ENCODE assay signal across 8 mouse cellular contexts in genomic region chr17:43265178-43265837, GRCm38 (mm10). TPM values are rescaled to one million over a fixed set of nuclear protein-coding genes. Genes with fewer than 3 reads are reported as not detected.
A peak's percentile ranks its signal among the peaks of the same experiment; 100 is the strongest.
DNase-seq lines count a peak whose midpoint lies in the region; ATAC-seq and TF ChIP-seq lines count a peak whose summit lies in the region.

No protein-coding gene starts in this region.

- peak; percentile 18 for DNase-seq in MN1 (ENCODE audit: low spot score)
- DNase-seq in cerebellum, adult 18-20 months, result peak; percentile 63 to 79
- peak; percentile 94 for DNase-seq in forebrain, postnatal 0 days
- DNase-seq in hindbrain, embryonic 14.5 days (ENCODE audit: low spot score), result peak; percentile 97
- DNase-seq in layer of hippocampus, postnatal 36 days, result peak; percentile 66 to 70
- peak; percentile 88 for DNase-seq in lung, postnatal 36 days
- peak; percentile 90 for DNase-seq in retina, postnatal 1 day
- DNase-seq in thymus, postnatal 4 days, result peak; percentile 83

- H3K36me3 ChIP-seq in forebrain, postnatal 0 days (ENCODE audit: insufficient read depth), result no peaks in the 10 kb centered on the region
- H3K36me3 ChIP-seq in hindbrain, embryonic 14.5 days (replicated peaks; ENCODE audit: control insufficient read depth, insufficient read depth), result no peaks in the 10 kb centered on the region

- ATAC-seq in forebrain, postnatal 0 days, result peak; percentile 90
- ATAC-seq in hindbrain, embryonic 14.5 days (ENCODE audit: low FRiP score), result peak; percentile 89

- TF ChIP-seq CTCF in forebrain, postnatal 0 days (IDR thresholded peaks at IDR 0.05; ENCODE audit: low read depth), result peak; percentile 99

- H3K27ac ChIP-seq in forebrain, postnatal 0 days (ENCODE audit: low read depth, low read length), result no peak overlapping the region
- no peak overlapping the region for H3K27ac ChIP-seq in hindbrain, embryonic 14.5 days

- H3K4me2 ChIP-seq in forebrain, postnatal 0 days (ENCODE audit: low read depth), result peak overlapping the region; percentile 40
- H3K4me2 ChIP-seq in hindbrain, embryonic 14.5 days (replicated peaks), result 0 out of 2 replicates have a peak overlapping the region, but pooled peaks have one; percentile 9

- 19% methylated on average over 26 of the region's 26 CpGs for WGBS in forebrain, postnatal 0 days
- 24% methylated on average over 26 of the region's 26 CpGs for WGBS in hindbrain, embryonic 14.5 days

- no peaks in the 10 kb centered on the region for H3K4me1 ChIP-seq in forebrain, postnatal 0 days (ENCODE audit: insufficient read depth)
- no peaks in the 10 kb centered on the region for H3K4me1 ChIP-seq in hindbrain, embryonic 14.5 days (replicated peaks; ENCODE audit: control insufficient read depth, insufficient read depth, low read length)

- H3K4me3 ChIP-seq in forebrain, postnatal 0 days (ENCODE audit: low read depth, low read length), result no peak overlapping the region
- no peak overlapping the region for H3K4me3 ChIP-seq in hindbrain, embryonic 14.5 days (replicated peaks; ENCODE audit: low read length)

- H3K27me3 ChIP-seq in forebrain, postnatal 0 days (ENCODE audit: insufficient read depth, low read length), result no peaks in the 10 kb centered on the region
- H3K27me3 ChIP-seq in hindbrain, embryonic 14.5 days (ENCODE audit: control insufficient read depth, insufficient read depth, low read length), result no peaks in the 10 kb centered on the region

- no peaks in the 10 kb centered on the region for H3K9me3 ChIP-seq in forebrain, postnatal 0 days (ENCODE audit: low read length)
- H3K9me3 ChIP-seq in hindbrain, embryonic 14.5 days (ENCODE audit: control insufficient read depth, low read length), result peaks cover 6% of the 10 kb centered on the region

- no peak overlapping the region for H3K9ac ChIP-seq in forebrain, postnatal 0 days
- H3K9ac ChIP-seq in hindbrain, embryonic 14.5 days, result no peak overlapping the region

RNA-seq across cellular contexts. Expression of gene Adgrf1, which starts 4.8 kb away (rescaled TPM):
- 0.08 TPM in 1 of 2 replicates, not detected in the other for total RNA-seq in forebrain, postnatal 0 days (2014; rRNA removed)
- not detected in 2 replicates for polyA plus RNA-seq in forebrain, postnatal 0 days (2015; fragmentation: Nextera tagmentation; extraction: Ambion mirVana)
- polyA plus RNA-seq in hindbrain, embryonic 14.5 days (2014; fragmentation: Nextera tagmentation; extraction: Ambion mirVana), result not detected in 2 replicates
- total RNA-seq in layer of hippocampus, postnatal 36 days (2021), result not detected

Comparison
In these comparisons a context has a peak if more than half of its experiments do, and no peak if none do; other contexts are left out.
1. DNase-seq: peak in every context shown above with its lines; median percentile 97 in hindbrain, embryonic 14.5 days; 94 in forebrain, postnatal 0 days; 90 in retina, postnatal 1 day; 88 in lung, postnatal 36 days; 83 in thymus, postnatal 4 days; 71 in cerebellum, adult 18-20 months; 68 in layer of hippocampus, postnatal 36 days; 18 in MN1.